Mouse (Mus musculus) forebrain, embryonic 16.5 days (tissue): ENCODE results near the gene Itga2b. TPM values are rescaled to one million over a fixed set of nuclear protein-coding genes. Genes with fewer than 3 reads are reported as not detected.

Source experiments
- ATAC-seq: fragments of 200-750 bp; cut with Nextera tagmentation; 2 replicates; pipeline ENCODE4 v1.8.0; 2017; ENCODE audit warnings: mild to moderate bottlenecking, moderate library complexity
- H3K27ac ChIP-seq: fragments of 300-500 bp; sonication (generic); 2 replicates; pipeline ENCODE4 v1.5.1; 2014; ENCODE audit warnings: low read length, control low read depth
- H3K27me3 ChIP-seq: fragments of 300-500 bp; sonication (generic); replicated peaks from 2 replicates; pipeline ENCODE4 v1.6.1; 2014; ENCODE audit warnings: low read length; ENCODE audit not compliant: control insufficient read depth, insufficient read depth
- H3K36me3 ChIP-seq: fragments of 300-500 bp; sonication (generic); 2 replicates; pipeline ENCODE4 v1.6.1; 2014; ENCODE audit not compliant: control insufficient read depth, insufficient read depth
- H3K4me1 ChIP-seq: fragments of 300-500 bp; sonication (generic); replicated peaks from 2 replicates; pipeline ENCODE4 v1.6.1; 2014; ENCODE audit warnings: low read length; ENCODE audit not compliant: control insufficient read depth, insufficient read depth
- H3K4me2 ChIP-seq: fragments of 300-500 bp; sonication (generic); 2 replicates; pipeline ENCODE4 v1.6.1; 2014; ENCODE audit warnings: mild to moderate bottlenecking, low read length, control low read depth
- H3K4me3 ChIP-seq: fragments of 300-500 bp; sonication (generic); replicated peaks from 2 replicates; pipeline ENCODE4 v1.5.1; 2014; ENCODE audit warnings: mild to moderate bottlenecking, low read length, control low read depth
- H3K9ac ChIP-seq: fragments of 300-500 bp; sonication (generic); replicated peaks from 2 replicates; pipeline ENCODE4 v1.6.1; 2014; ENCODE audit warnings: low read depth, low read length, control low read depth
- H3K9me3 ChIP-seq: fragments of 300-500 bp; sonication (generic); 2 replicates; pipeline ENCODE4 v1.6.1; 2016; ENCODE audit warnings: low read length; ENCODE audit not compliant: control insufficient read depth
- WGBS: fragments of 180-500 bp; shearing (Covaris S2); extraction: QIAGEN DNeasy Blood & Tissue Kit; methylation state at CpG from one replicate; pipeline ENCODE4 v1.1.7; 2014; 5-methylcytosine and 5-hydroxymethylcytosine counted together
- microRNA-seq: library from miRNA; unstranded; fragments of <30 nt; microRNA quantifications from one replicate; pipeline ENCODE4, GENCODE M21; 2017
- polyA plus RNA-seq: library from polyadenylated mRNA; unstranded; fragments of >200 nt; fragmentation: Nextera tagmentation; extraction: Ambion mirVana; gene quantifications from 2 replicates; pipeline ENCODE4 v1.2.1, GENCODE M21; 2015

Gene Itga2b
- polyA plus RNA-seq, 1 experiment from 2014 or later = 6.6 TPM

DNA sequence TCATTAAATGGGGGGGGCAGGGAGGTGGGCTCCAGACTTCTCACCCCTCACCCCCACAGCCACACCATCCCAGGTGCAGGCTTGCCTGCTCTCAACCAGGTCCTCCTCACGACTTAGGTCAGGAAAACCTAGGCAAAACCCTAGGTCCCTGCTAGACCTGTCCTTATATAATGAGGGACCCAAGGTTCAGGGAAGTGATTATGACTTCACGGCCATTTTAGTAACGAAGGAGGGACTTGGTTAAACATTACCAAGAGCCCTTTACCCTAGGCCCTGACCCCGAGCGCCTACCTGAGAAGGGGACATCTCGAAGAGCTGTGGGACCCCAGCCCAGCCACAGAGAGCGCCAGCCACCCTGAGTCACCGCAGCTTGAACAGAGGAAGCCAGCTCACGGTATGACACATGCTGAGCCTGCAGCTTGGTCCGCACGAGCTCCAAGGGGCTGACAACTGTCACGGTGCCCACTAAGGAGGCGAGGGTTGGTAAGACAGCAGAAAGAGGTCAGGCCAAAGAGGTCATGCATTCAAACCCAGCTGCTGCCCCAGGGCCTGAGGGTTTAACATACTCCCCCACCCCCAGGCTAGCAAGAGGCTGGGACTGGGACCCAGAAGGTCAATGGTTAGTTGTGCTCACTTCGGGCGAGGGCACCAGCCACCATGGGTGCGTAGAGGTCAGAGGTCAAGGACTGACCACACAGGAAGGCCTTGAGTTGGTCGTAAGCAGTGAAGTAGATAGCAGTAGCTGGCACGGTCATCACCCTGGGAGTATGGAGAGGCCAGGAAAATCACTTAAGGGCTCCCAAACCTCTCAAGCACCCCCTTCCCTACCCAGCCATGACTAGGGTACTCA, 65.5 kb downstream of the Itga2b start:
- no peak for ATAC-seq
- 86% methylated on average over 18 of the region's 18 CpGs for WGBS
- Histone ChIP-seq H3K9ac (no peak overlapping the region), H3K4me1 (peaks cover 31% of the 10 kb centered on the region), H3K27ac (no peak overlapping the region), H3K4me3 (no peak overlapping the region), H3K9me3 (no peaks in the 10 kb centered on the region), H3K27me3 (no peaks in the 10 kb centered on the region; the same call in 1 of the 2 replicates), H3K4me2 (no peak overlapping the region), H3K36me3 (peaks cover 16% of the 10 kb centered on the region)

DNA sequence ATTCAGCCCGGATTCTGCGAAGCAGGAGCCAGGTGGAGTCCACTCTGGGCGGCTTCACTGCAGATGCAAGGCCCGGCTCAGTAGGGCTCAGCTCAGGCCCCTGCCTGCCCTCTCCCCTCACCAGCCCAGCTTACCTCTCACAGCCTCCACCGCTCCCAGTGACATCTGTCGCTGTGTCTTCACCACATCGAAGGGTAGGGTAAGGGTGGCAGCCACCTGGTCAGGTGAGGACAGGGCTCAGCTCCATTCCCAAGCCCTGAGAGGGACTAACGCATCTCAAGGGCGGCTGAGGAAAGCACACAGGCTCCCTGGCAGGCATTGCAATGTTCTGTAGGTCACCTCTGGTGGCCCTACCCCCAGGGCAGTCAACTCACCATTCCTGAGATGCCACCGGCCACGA, 66.3 kb downstream of the Itga2b start:
- Histone ChIP-seq H3K9ac (no peak overlapping the region), H3K36me3 (peaks cover 17% of the 10 kb centered on the region), H3K9me3 (no peaks in the 10 kb centered on the region), H3K4me1 (peaks cover 34% of the 10 kb centered on the region), H3K4me2 (no peak overlapping the region), H3K27ac (no peak overlapping the region), H3K4me3 (no peak overlapping the region), H3K27me3 (no peaks in the 10 kb centered on the region; the same call in 1 of the 2 replicates)
- no peak for ATAC-seq
- WGBS = 88% methylated on average over 11 of the region's 11 CpGs

Small RNA genes within 50 kb of the gene (microRNA-seq; reads per million reads assigned to microRNA genes)
- gene Mir6930 = not detected

Other genes starting within 250 kb of the Itga2b start
- 124 and 136 TPM in 2 replicates for gene Hdac5, start 240.0 kb downstream of the Itga2b start, polyA plus RNA-seq
- gene BC030867, start 221.2 kb downstream of the Itga2b start, polyA plus RNA-seq = 5.4 and 5.5 TPM in 2 replicates
- gene Asb16, start 201.4 kb downstream of the Itga2b start, polyA plus RNA-seq = not detected in 2 replicates
- 75.8 and 78.7 TPM in 2 replicates for gene Tmub2, start 185.2 kb downstream of the Itga2b start, polyA plus RNA-seq
- 28.5 and 29.5 TPM in 2 replicates for gene Atxn7l3, start 173.5 kb downstream of the Itga2b start, polyA plus RNA-seq
- gene Ubtf, start 150.4 kb downstream of the Itga2b start, polyA plus RNA-seq = 99.1 and 116 TPM in 2 replicates
- 2.0 and 2.9 TPM in 2 replicates for gene Slc4a1, start 103.9 kb downstream of the Itga2b start, polyA plus RNA-seq
- 129 and 156 TPM in 2 replicates for gene Rundc3a, start 76.7 kb downstream of the Itga2b start, polyA plus RNA-seq
- 134 and 143 TPM in 2 replicates for gene Slc25a39, start 62.2 kb downstream of the Itga2b start, polyA plus RNA-seq
- 68.0 and 72.8 TPM in 2 replicates for gene Grn, start 39.8 kb downstream of the Itga2b start, polyA plus RNA-seq
- gene Fam171a2, start 22.4 kb downstream of the Itga2b start, polyA plus RNA-seq = 16.1 and 17.8 TPM in 2 replicates
- gene Gpatch8, start 86.3 kb upstream of the Itga2b start, polyA plus RNA-seq = 66.6 and 88.1 TPM in 2 replicates
- 6.4 and 8.3 TPM in 2 replicates for gene Gm11627, start 109.3 kb upstream of the Itga2b start, polyA plus RNA-seq
- 12.0 and 13.5 TPM in 2 replicates for gene Fzd2, start 134.3 kb upstream of the Itga2b start, polyA plus RNA-seq
- gene Meioc, start 193.6 kb upstream of the Itga2b start, polyA plus RNA-seq = 0.09 TPM in 1 of 2 replicates, not detected in the other
- gene Ccdc43, start 227.7 kb upstream of the Itga2b start, polyA plus RNA-seq = 46.8 and 51.2 TPM in 2 replicates